Mouse (Mus musculus) heart, embryonic 16.5 days (tissue): ENCODE data around the gene Plekhj1. TPM values are rescaled to one million over a fixed set of nuclear protein-coding genes. Genes with fewer than 3 reads are reported as not detected.

Experiments
- ATAC-seq: fragments of 200-750 bp; cut with Nextera tagmentation; replicated peaks from 2 replicates; pipeline ENCODE4 v1.8.0; 2017; ENCODE audit warnings: moderate number of reproducible peaks; ENCODE audit not compliant: insufficient read depth, low FRiP score; ENCODE audit errors: extremely low read depth
- H3K27ac ChIP-seq: fragments of 300-500 bp; sonication (generic); 2 replicates; pipeline ENCODE4 v1.5.1; 2014; ENCODE audit warnings: mild to moderate bottlenecking, low read length, control low read depth, moderate library complexity
- H3K27me3 ChIP-seq: fragments of 300-500 bp; sonication (generic); 2 replicates; pipeline ENCODE4 v1.6.1; 2014; ENCODE audit warnings: low read length, mixed read lengths; ENCODE audit not compliant: control insufficient read depth, insufficient read depth
- H3K36me3 ChIP-seq: fragments of 300-500 bp; sonication (generic); 2 replicates; pipeline ENCODE4 v1.6.1; 2014; ENCODE audit not compliant: control insufficient read depth, insufficient read depth
- H3K4me1 ChIP-seq: fragments of 300-500 bp; sonication (generic); 2 replicates; pipeline ENCODE4 v1.6.1; 2014; ENCODE audit warnings: low read length, mixed read lengths; ENCODE audit not compliant: control insufficient read depth, insufficient read depth
- H3K4me2 ChIP-seq: fragments of 300-500 bp; sonication (generic); 2 replicates; pipeline ENCODE4 v1.6.1; 2014; ENCODE audit warnings: low read depth, mild to moderate bottlenecking, control low read depth, low read length
- H3K4me3 ChIP-seq: fragments of 300-500 bp; sonication (generic); 2 replicates; pipeline ENCODE4 v1.5.1; 2014; ENCODE audit warnings: mild to moderate bottlenecking, control low read depth, low read length
- H3K9ac ChIP-seq: fragments of 300-500 bp; sonication (generic); 2 replicates; pipeline ENCODE4 v1.6.1; 2014; ENCODE audit warnings: low read length, control low read depth
- H3K9me3 ChIP-seq: fragments of 300-500 bp; sonication (generic); replicated peaks from 2 replicates; pipeline ENCODE4 v1.6.1; 2016; ENCODE audit warnings: low read length; ENCODE audit not compliant: control insufficient read depth
- WGBS: fragments of 180-500 bp; shearing (Covaris S2); extraction: QIAGEN DNeasy Blood & Tissue Kit; methylation state at CpG from one replicate; pipeline ENCODE4 v1.1.7; 2014; 5-methylcytosine and 5-hydroxymethylcytosine counted together
- polyA plus RNA-seq: library from polyadenylated mRNA; unstranded; fragments of >200 nt; fragmentation: Nextera tagmentation; extraction: Ambion mirVana; gene quantifications from 2 replicates; pipeline ENCODE4 v1.2.1, GENCODE M21; 2015

The Plekhj1 gene
- polyA plus RNA-seq, 1 experiment from 2014 or later: 79.4 TPM

DNA sequence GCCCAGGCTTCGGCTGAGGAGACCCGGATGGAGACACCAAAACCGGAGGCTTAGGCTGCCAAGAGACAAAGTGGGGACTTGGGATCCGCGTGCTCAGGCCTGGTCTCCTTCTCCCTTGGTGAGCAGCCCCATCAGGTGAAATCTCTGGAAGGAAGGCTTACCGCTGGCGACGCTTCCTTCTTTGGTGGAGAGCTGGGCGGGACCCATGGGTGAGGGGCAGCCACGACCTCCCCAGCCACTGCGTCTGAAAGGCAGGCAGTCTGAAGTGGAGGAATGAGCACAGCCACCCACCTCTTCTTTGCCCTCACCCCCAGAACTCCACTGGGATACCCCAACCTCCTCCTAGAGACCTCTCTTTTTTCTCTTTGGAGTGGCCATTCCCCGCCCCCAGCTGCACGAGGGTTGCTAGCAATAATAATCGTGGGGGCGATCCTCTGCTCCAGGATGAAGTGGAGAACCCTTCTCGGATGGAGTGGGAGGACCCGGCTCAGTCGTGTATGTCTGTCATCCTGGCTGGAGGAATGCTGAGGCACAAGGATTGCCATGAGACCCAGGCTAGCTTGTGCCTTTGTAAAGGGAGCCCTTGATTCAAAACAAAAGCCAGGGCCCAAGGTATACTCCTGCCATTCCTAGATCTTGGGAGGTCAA, 10.7 kb upstream of the Plekhj1 start:
- Histone ChIP-seq H3K27ac (0 out of 2 replicates have a peak overlapping the region, but pooled peaks have one; percentile 20), H3K4me3 (peak overlapping the region; percentile 29)
- 8% methylated on average over 18 of the region's 18 CpGs for WGBS

DNA sequence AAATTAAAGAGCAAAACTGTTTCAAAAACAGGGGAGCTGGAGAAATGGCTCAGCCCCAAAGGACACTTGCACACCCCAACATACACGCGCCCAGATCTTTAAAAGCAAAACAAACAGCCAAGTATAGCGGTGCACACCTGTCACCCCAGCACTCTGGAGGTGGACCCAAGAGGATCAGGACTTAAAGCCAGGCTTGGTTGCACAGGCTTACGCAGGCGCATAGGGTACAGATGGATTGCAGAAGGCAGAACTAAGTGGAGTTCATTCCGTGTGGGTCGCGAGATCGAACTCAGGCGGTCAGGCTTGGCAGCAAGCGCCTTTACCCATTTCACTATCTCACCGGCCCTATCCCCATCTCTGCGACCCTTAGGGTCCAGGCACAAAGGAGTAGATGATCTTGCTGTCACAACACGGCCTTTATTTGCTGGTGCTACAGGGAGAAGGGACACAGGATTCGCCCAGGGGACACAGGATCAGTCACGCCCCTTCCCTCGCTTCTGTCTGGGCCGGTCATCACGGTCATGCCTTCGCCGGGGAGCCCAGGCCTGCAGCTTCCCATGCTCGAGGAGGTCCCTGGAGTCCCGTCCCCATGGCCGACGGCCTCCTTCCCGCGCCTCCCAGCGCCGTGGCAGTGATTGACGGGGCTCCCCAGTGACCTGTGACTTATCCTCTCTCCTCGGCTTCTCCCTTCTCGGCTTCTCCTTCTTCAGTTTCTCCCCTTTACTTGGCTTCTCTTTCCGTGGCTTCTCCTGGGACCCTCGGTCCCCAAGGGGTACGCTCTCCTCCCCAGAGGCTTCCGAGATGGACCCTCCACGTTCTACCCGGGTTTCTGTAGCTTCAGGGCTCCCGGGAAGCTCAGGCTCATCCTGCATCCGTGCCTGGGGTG, 9.9 kb upstream of the Plekhj1 start:
- H3K27ac ChIP-seq: peak overlapping the region; percentile 84
- peaks cover 50% of the 10 kb centered on the region for H3K4me1 ChIP-seq
- no peak for ATAC-seq

More for the DNA sequence above, 10.7 kb upstream of the Plekhj1 start:
- Histone ChIP-seq H3K36me3 (peaks cover 4% of the 10 kb centered on the region; the same call in 1 of the 2 replicates), H3K4me1 (peaks cover 50% of the 10 kb centered on the region), H3K9me3 (no peaks in the 10 kb centered on the region), H3K4me2 (peak overlapping the region; percentile 57), H3K27me3 (peaks cover 4% of the 10 kb centered on the region; the same call in 1 of the 2 replicates), H3K9ac (peak overlapping the region; percentile 67)
- ATAC-seq: no peak

DNA sequence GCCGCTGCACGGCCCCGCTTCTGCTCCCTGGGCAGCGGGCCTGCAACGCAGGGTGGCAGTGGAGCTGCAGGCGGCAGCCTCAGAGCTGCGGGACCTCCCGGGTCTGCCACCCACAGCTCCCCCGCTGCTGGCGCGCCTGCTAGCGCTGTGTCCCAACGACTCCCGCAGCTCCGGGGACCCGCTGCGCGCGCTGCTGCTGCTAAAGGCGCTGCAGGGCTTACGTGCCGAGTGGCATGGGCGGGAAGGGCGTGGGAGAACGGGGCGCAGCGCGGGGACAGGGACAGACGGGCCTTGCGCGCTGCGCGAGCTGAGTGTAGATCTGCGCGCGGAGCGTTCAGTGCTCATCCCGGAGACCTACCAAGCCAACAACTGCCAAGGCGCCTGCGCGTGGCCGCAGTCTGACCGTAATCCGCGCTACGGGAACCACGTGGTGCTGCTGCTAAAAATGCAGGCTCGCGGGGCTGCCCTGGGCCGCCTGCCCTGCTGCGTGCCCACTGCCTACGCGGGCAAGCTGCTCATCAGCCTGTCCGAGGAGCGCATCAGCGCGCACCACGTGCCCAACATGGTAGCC, 8.7 kb upstream of the Plekhj1 start:
- H3K4me3 ChIP-seq: peak overlapping the region; percentile 57
- H3K27ac ChIP-seq: peak overlapping the region; percentile 84
- WGBS: under 1% methylated on average over 58 of the region's 58 CpGs
- H3K4me2 ChIP-seq: peak overlapping the region; percentile 89
- ATAC-seq: peak; percentile 75
- peaks cover 23% of the 10 kb centered on the region for H3K36me3 ChIP-seq
- no peaks in the 10 kb centered on the region for H3K9me3 ChIP-seq
- peaks cover 50% of the 10 kb centered on the region for H3K4me1 ChIP-seq
- peak overlapping the region; percentile 73 for H3K9ac ChIP-seq
- H3K27me3 ChIP-seq: peaks cover 2% of the 10 kb centered on the region; the same call in 1 of the 2 replicates

More for the DNA sequence above, 9.9 kb upstream of the Plekhj1 start:
- Histone ChIP-seq H3K36me3 (peaks cover 11% of the 10 kb centered on the region), H3K9me3 (no peaks in the 10 kb centered on the region), H3K4me2 (peak overlapping the region; percentile 89), H3K27me3 (peaks cover 4% of the 10 kb centered on the region; the same call in 1 of the 2 replicates), H3K9ac (peak overlapping the region; percentile 67), H3K4me3 (peak overlapping the region; percentile 29)
- WGBS: 25% methylated on average over 40 of the region's 40 CpGs

DNA sequence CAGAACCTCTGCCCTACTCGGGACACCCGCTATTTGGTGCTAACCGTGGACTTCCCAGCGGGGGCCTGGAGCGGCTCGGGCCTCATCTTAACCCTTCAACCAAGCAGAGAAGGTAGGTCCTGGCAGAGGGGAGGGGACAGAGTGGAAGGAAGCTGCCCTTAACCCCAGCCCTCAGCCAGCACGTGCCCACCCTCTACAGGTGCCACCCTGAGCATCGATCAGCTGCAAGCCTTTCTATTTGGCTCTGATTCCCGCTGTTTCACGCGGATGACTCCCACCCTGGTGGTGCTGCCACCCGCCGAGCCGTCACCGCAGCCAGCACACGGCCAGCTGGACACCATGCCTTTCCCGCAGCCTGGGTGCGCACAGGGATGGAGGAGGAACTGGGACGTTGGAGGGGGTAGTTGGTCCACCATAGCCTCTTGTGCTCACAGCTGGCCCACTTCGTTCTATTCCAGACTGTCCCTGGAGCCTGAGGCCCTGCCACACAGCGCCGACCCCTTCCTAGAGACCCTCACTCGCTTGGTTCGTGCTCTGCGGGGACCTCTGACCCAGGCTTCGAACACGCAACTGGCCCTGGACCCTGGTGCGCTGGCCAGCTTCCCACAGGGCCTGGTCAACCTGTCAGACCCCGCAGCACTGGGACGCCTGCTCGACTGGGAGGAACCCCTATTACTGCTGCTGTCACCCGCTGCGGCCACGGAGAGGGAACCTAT, 8.1 kb upstream of the Plekhj1 start:
- H3K4me1 ChIP-seq: peaks cover 50% of the 10 kb centered on the region
- peaks cover 2% of the 10 kb centered on the region; the same call in 1 of the 2 replicates for H3K27me3 ChIP-seq
- no peaks in the 10 kb centered on the region for H3K9me3 ChIP-seq
- H3K36me3 ChIP-seq: peaks cover 30% of the 10 kb centered on the region
- peak overlapping the region; percentile 57 for H3K4me3 ChIP-seq
- ATAC-seq: no peak
- 50% methylated on average over 34 of the region's 34 CpGs for WGBS
- peak overlapping the region; percentile 73 for H3K9ac ChIP-seq
- peak overlapping the region; percentile 89 for H3K4me2 ChIP-seq
- peak overlapping the region; percentile 84 for H3K27ac ChIP-seq

DNA sequence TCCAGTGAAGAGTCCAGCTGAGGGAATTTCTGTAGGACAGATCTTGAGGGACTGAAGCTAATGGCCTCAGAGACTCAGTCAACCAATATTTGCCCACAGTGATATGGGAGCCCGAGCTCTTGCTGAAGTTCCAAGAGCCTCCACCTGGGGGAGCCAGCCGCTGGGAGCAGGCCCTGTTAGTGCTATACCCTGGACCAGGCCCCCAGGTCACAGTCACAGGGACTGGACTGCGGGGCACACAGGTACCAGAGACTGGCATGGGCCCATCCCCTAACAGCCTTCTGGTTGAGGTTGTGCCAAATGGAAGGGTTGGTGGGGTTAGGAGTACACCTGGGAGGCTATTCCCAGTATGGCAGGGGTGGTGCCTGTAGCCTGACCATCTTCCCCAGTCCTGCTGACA, 7.5 kb upstream of the Plekhj1 start:
- ATAC-seq: peak; percentile 25; the same call in 1 of the 2 replicates
- H3K27ac ChIP-seq: no peak overlapping the region
- 16% methylated on average over 3 of the region's 3 CpGs for WGBS
- H3K4me1 ChIP-seq: peaks cover 50% of the 10 kb centered on the region
- no peak overlapping the region for H3K4me3 ChIP-seq
- H3K9ac ChIP-seq: no peak overlapping the region
- H3K27me3 ChIP-seq: peaks cover 2% of the 10 kb centered on the region; the same call in 1 of the 2 replicates
- no peak overlapping the region for H3K4me2 ChIP-seq
- peaks cover 34% of the 10 kb centered on the region for H3K36me3 ChIP-seq
- H3K9me3 ChIP-seq: no peaks in the 10 kb centered on the region

DNA sequence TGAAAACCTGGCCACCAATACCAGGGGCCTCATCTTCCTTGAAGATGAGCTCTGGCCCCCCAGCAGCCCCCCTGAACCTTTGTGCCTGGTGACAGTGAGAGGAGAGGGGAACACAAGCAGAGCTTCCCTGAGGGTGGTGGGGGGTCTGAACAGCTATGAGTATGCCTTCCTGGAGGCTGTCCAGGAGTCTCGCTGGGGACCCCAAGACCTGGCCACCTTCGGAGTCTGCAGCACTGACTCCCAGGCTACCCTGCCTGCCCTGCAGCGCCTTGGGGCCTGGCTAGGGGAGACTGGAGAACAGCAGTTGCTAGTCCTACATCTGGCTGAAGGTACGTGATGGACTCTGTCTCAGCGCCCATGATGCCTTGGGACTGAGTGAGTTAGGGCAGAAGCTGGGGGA, 6.9 kb upstream of the Plekhj1 start:
- peaks cover 48% of the 10 kb centered on the region for H3K4me1 ChIP-seq
- H3K9me3 ChIP-seq: no peaks in the 10 kb centered on the region
- 78% methylated on average over 5 of the region's 5 CpGs for WGBS
- no peak overlapping the region for H3K27ac ChIP-seq
- no peak for ATAC-seq
- H3K4me3 ChIP-seq: no peak overlapping the region
- peaks cover 34% of the 10 kb centered on the region for H3K36me3 ChIP-seq
- no peak overlapping the region for H3K4me2 ChIP-seq
- peaks cover 2% of the 10 kb centered on the region; the same call in 1 of the 2 replicates for H3K27me3 ChIP-seq
- peak overlapping the region; percentile 49; the same call in 1 of the 2 replicates for H3K9ac ChIP-seq

DNA sequence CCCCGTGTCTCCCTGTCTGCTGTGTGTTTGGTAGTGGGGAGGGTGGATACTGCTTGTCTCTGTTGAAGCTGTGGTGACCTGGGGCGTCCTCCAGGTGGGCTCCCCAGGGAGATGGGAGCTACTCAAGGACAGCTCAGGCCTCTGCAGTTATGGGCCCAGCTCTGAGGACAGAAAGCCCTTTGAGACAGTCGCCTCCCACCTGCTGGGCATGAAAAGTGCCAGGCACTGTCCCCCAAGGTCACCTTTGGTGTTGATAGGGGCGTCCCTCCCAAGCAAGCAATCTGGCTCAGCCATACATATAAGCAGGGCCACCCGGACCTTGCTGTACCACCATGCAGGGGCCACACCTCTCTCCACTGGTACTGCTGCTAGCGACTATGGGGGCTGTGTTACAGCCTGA, 6.5 kb upstream of the Plekhj1 start, which contains the start of gene Amh:
Amh (plus strand) TSS at position 328 of the 400 bp plus-strand sequence.
- Histone ChIP-seq H3K4me3 (no peak within 1 kb of the TSS), H3K27me3 (peaks cover 2% of the 10 kb centered on the region; the same call in 1 of the 2 replicates), H3K9me3 (no peaks in the 10 kb centered on the region), H3K36me3 (peaks cover 37% of the 10 kb centered on the region), H3K4me2 (no peak within 1 kb of the TSS), H3K27ac (no peak within 1 kb of the TSS), H3K4me1 (peaks cover 47% of the 10 kb centered on the region), H3K9ac (peak within 1 kb of the TSS; percentile 49; the same call in 1 of the 2 replicates)
- no peak for ATAC-seq
- WGBS: 49% methylated on average over 6 of the region's 6 CpGs

DNA sequence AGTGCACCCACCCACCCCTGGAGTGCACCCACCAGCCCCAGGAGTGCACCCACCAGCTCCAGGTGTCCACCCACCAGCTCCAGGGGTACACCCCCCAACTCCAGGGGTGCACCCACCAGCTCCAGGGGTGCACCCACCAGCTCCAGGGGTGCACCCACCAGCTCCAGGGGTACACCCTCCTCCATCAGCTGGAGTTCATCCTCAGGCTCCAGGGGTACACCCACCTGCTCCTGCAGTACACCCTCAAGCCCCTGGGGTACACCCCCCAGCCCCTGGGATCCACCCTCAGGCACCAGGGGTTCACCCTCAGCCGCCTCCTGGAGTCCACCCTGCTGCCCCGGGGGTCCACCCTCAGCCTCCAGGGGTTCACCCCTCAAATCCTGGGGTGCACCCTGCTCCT, 5.9 kb upstream of the Plekhj1 start:
- H3K9me3 ChIP-seq: no peaks in the 10 kb centered on the region
- 97% methylated on average over 2 of the region's 2 CpGs for WGBS
- no peak overlapping the region for H3K4me2 ChIP-seq
- H3K36me3 ChIP-seq: peaks cover 37% of the 10 kb centered on the region
- no peak for ATAC-seq
- H3K4me3 ChIP-seq: no peak overlapping the region
- peaks cover 2% of the 10 kb centered on the region; the same call in 1 of the 2 replicates for H3K27me3 ChIP-seq
- peaks cover 48% of the 10 kb centered on the region for H3K4me1 ChIP-seq
- peak overlapping the region; percentile 49; the same call in 1 of the 2 replicates for H3K9ac ChIP-seq
- H3K27ac ChIP-seq: no peak overlapping the region
